Mouse (Mus musculus): ENCODE measurements around the gene Aff3. TPM values are rescaled to one million over a fixed set of nuclear protein-coding genes. Genes with fewer than 3 reads are reported as not detected.

The Aff3 gene
- polyA plus RNA-seq, 1 experiment = 2.2 TPM

- H3K27me3 ChIP-seq (replicated peaks; ENCODE audit: control insufficient read depth, insufficient read depth, low read length) = no peaks in the 10 kb centered on the region
- TF ChIP-seq POLR2A (IDR thresholded peaks at IDR 0.05; ENCODE audit: low read depth, low read length) (no peak), CTCF (conservative IDR thresholded peaks at IDR 0.05; ENCODE audit: insufficient read depth, insufficient read length, low read depth, low read length) (no peak)
- 80% methylated on average over 7 of the region's 7 CpGs for WGBS
- no peak overlapping the region for H3K27ac ChIP-seq (ENCODE audit: insufficient read depth, low read depth, low read length)
- no peak overlapping the region for H3K4me3 ChIP-seq (ENCODE audit: insufficient read depth, low read depth, low read length)
- no peaks in the 10 kb centered on the region for H3K4me1 ChIP-seq (ENCODE audit: control insufficient read depth, insufficient read depth, low read length)
- no peak for DNase-seq
- no peaks in the 10 kb centered on the region for H3K36me3 ChIP-seq (ENCODE audit: control insufficient read depth, insufficient read depth, low read length)
Observed at GRCm38 (mm10) chr1:38635596-38635995, 29.2 kb downstream of the Aff3 start.

- no peak for DNase-seq
- Histone ChIP-seq H3K4me1 (ENCODE audit: control insufficient read depth, insufficient read depth, low read length) (no peaks in the 10 kb centered on the region), H3K36me3 (ENCODE audit: control insufficient read depth, insufficient read depth, low read length) (no peaks in the 10 kb centered on the region), H3K27ac (ENCODE audit: insufficient read depth, low read depth, low read length) (no peak overlapping the region), H3K4me3 (ENCODE audit: insufficient read depth, low read depth, low read length) (no peak overlapping the region), H3K27me3 (replicated peaks; ENCODE audit: control insufficient read depth, insufficient read depth, low read length) (no peaks in the 10 kb centered on the region)
- 78% methylated on average over 7 of the region's 7 CpGs for WGBS
- TF ChIP-seq CTCF (conservative IDR thresholded peaks at IDR 0.05; ENCODE audit: insufficient read depth, insufficient read length, low read depth, low read length) = no peak
- TF ChIP-seq POLR2A (IDR thresholded peaks at IDR 0.05; ENCODE audit: low read depth, low read length) = no peak
Observed at GRCm38 (mm10) chr1:38634081-38634480, 30.7 kb downstream of the Aff3 start.

GRCm38 (mm10) chr1:38632461-38633180, 32.1 kb downstream of the Aff3 start:
- 92% methylated on average over 16 of the region's 16 CpGs for WGBS
- DNase-seq = no peak
- H3K36me3 ChIP-seq (ENCODE audit: control insufficient read depth, insufficient read depth, low read length) = no peaks in the 10 kb centered on the region
- no peak overlapping the region for H3K4me3 ChIP-seq (ENCODE audit: insufficient read depth, low read depth, low read length)
- H3K4me1 ChIP-seq (ENCODE audit: control insufficient read depth, insufficient read depth, low read length) = no peaks in the 10 kb centered on the region
- H3K27ac ChIP-seq (ENCODE audit: insufficient read depth, low read depth, low read length) = no peak overlapping the region
- peaks cover 2% of the 10 kb centered on the region; the same call in 1 of the 2 replicates for H3K27me3 ChIP-seq (replicated peaks; ENCODE audit: control insufficient read depth, insufficient read depth, low read length)
- no peak for TF ChIP-seq CTCF (conservative IDR thresholded peaks at IDR 0.05; ENCODE audit: insufficient read depth, insufficient read length, low read depth, low read length)
- TF ChIP-seq POLR2A (IDR thresholded peaks at IDR 0.05; ENCODE audit: low read depth, low read length) = no peak

- Histone ChIP-seq H3K4me3 (ENCODE audit: insufficient read depth, low read depth, low read length) (no peak overlapping the region), H3K27ac (ENCODE audit: insufficient read depth, low read depth, low read length) (no peak overlapping the region), H3K4me1 (ENCODE audit: control insufficient read depth, insufficient read depth, low read length) (no peaks in the 10 kb centered on the region), H3K27me3 (replicated peaks; ENCODE audit: control insufficient read depth, insufficient read depth, low read length) (peaks cover 7% of the 10 kb centered on the region; the same call in 1 of the 2 replicates), H3K36me3 (ENCODE audit: control insufficient read depth, insufficient read depth, low read length) (no peaks in the 10 kb centered on the region)
- DNase-seq = no peak
- 37% methylated on average over 7 of the region's 7 CpGs for WGBS
- TF ChIP-seq CTCF (conservative IDR thresholded peaks at IDR 0.05; ENCODE audit: insufficient read depth, insufficient read length, low read depth, low read length) (no peak), POLR2A (IDR thresholded peaks at IDR 0.05; ENCODE audit: low read depth, low read length) (no peak)
Observed at GRCm38 (mm10) chr1:38631501-38632279, 33.1 kb downstream of the Aff3 start.

- no peak overlapping the region for H3K27ac ChIP-seq (ENCODE audit: insufficient read depth, low read depth, low read length)
Observed at GRCm38 (mm10) chr1:38628901-38629585, 35.7 kb downstream of the Aff3 start.

GRCm38 (mm10) chr1:38628426-38628825, 36.3 kb downstream of the Aff3 start:
- WGBS = 53% methylated on average over 8 of the region's 8 CpGs
- Histone ChIP-seq H3K4me1 (ENCODE audit: control insufficient read depth, insufficient read depth, low read length) (no peaks in the 10 kb centered on the region), H3K4me3 (ENCODE audit: insufficient read depth, low read depth, low read length) (no peak overlapping the region), H3K36me3 (ENCODE audit: control insufficient read depth, insufficient read depth, low read length) (no peaks in the 10 kb centered on the region), H3K27me3 (replicated peaks; ENCODE audit: control insufficient read depth, insufficient read depth, low read length) (peaks cover 7% of the 10 kb centered on the region; the same call in 1 of the 2 replicates), H3K27ac (ENCODE audit: insufficient read depth, low read depth, low read length) (no peak overlapping the region)
- no peak for TF ChIP-seq CTCF (conservative IDR thresholded peaks at IDR 0.05; ENCODE audit: insufficient read depth, insufficient read length, low read depth, low read length)
- TF ChIP-seq POLR2A (IDR thresholded peaks at IDR 0.05; ENCODE audit: low read depth, low read length) = no peak
- no peak for DNase-seq

More at GRCm38 (mm10) chr1:38628901-38629585, 35.7 kb downstream of the Aff3 start:
- no peak for DNase-seq
- H3K4me1 ChIP-seq (ENCODE audit: control insufficient read depth, insufficient read depth, low read length) = no peaks in the 10 kb centered on the region
- WGBS = 60% methylated on average over 11 of the region's 11 CpGs
- no peak for TF ChIP-seq CTCF (conservative IDR thresholded peaks at IDR 0.05; ENCODE audit: insufficient read depth, insufficient read length, low read depth, low read length)
- TF ChIP-seq POLR2A (IDR thresholded peaks at IDR 0.05; ENCODE audit: low read depth, low read length) = no peak
- no peaks in the 10 kb centered on the region for H3K36me3 ChIP-seq (ENCODE audit: control insufficient read depth, insufficient read depth, low read length)
- H3K27me3 ChIP-seq (replicated peaks; ENCODE audit: control insufficient read depth, insufficient read depth, low read length) = peaks cover 7% of the 10 kb centered on the region; the same call in 1 of the 2 replicates
- H3K4me3 ChIP-seq (ENCODE audit: insufficient read depth, low read depth, low read length) = no peak overlapping the region
